Mouse (Mus musculus) megakaryocyte, embryonic 14.5 days (primary cell): ENCODE results near the gene Nhp2.

Experiments
- FLI1 ChIP-seq: IDR thresholded peaks from 2 replicates; pipeline ENCODE4 v1.6.1; 2012; ENCODE audit warnings: low read length, inconsistent platforms, mixed read lengths
- GATA1 ChIP-seq: IDR thresholded peaks from 3 replicates; pipeline ENCODE4 v1.6.1; 2012; ENCODE audit warnings: mixed read lengths, low read length, inconsistent platforms, borderline replicate concordance

DNA sequence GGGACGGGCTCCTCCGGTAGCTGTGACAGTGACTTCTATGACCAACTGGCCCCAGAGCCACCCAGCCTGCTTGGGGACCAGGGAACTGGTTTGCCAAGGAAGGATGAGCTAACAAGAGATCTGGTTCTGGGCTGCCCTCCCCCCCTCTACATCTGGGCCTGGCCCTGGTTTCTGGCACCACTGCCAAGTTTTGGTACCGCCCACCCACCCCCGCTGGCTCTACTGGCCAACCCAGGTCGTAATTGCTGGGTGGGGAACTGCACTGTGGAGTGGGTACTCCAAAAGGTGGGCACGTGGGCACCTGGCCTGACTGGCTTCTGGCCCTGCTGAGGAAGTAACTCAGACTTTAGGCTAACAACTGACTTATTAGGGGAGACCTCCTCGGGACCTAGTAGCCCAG is 21.2 kb downstream of the Nhp2 start:
- TF ChIP-seq GATA1 (no peak), FLI1 (no peak)
